Mouse (Mus musculus): ENCODE measurements around the gene Tbcd.

DNA sequence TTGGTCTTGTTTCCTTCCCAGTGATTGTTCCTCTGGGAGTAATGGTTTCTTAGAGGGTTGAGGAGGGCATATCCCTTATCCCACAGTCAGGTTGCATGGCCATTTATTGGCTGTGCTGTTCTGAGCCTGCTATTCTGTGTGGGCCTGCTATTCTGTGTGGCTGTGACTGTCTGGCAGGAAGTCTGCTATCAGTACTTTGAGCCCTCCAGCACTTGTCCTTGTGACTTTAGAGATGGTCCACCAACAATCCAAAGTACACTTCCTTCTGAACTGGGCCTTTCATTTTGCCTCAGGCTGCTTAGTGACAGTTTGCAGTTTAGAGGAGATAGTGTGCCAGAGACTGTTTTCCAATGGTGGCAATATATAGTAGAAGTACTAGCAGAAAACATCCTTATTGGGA is 48.8 kb downstream of the Tbcd start:
- TF ChIP-seq POLR2A (IDR thresholded peaks at IDR 0.05; ENCODE audit: low read depth, low read length), result no peak
- no peak for TF ChIP-seq CTCF (conservative IDR thresholded peaks at IDR 0.05 in 1 of 2, IDR thresholded peaks at IDR 0.05 in 1 of 2; ENCODE audit: low read depth in 2 of 2, low read length in 2 of 2)
- no peak for TF ChIP-seq ELF1 (IDR thresholded peaks at IDR 0.05; ENCODE audit: low read depth, low read length)
- TF ChIP-seq E2F4 (IDR thresholded peaks at IDR 0.05; ENCODE audit: insufficient replicate concordance, low read depth, low read length), result no peak
- no peak for TF ChIP-seq TCF12 (IDR thresholded peaks at IDR 0.05; ENCODE audit: low read depth, low read length)
- no peak for TF ChIP-seq MAFK (IDR thresholded peaks at IDR 0.05; ENCODE audit: insufficient replicate concordance, low read length)
- TF ChIP-seq ETS1 (conservative IDR thresholded peaks at IDR 0.05; ENCODE audit: low read depth, low read length), result no peak
- no peak for TF ChIP-seq HCFC1 (IDR thresholded peaks at IDR 0.05; ENCODE audit: low read depth, low read length)
- no peak for TF ChIP-seq POLR2AphosphoS2 (IDR thresholded peaks at IDR 0.05; ENCODE audit: low read depth, low read length)

Data from CH12.LX (cell line).